Mouse (Mus musculus) forebrain, embryonic 10.5 days (tissue): ENCODE data around the gene Mapkbp1. TPM values are rescaled to one million over a fixed set of nuclear protein-coding genes. Genes with fewer than 3 reads are reported as not detected.

Source experiments
- DNase-seq: peaks from one replicate; pipeline ENCODE4 v3.0.0-alpha.2; 2017; ENCODE audit warnings: low spot score; ENCODE audit errors: extremely low spot score
- H3K27ac ChIP-seq: fragments of 300-500 bp; sonication (generic); 2 replicates; pipeline ENCODE4 v1.5.1; 2016; ENCODE audit warnings: mild to moderate bottlenecking
- H3K27me3 ChIP-seq: fragments of 300-500 bp; sonication (generic); 2 replicates; pipeline ENCODE4 v1.6.1; 2016; ENCODE audit warnings: mild to moderate bottlenecking; ENCODE audit not compliant: poor library complexity, severe bottlenecking
- H3K36me3 ChIP-seq: fragments of 300-500 bp; sonication (generic); replicated peaks from 2 replicates; pipeline ENCODE4 v1.6.1; 2016; ENCODE audit warnings: mild to moderate bottlenecking, moderate library complexity
- H3K4me1 ChIP-seq: fragments of 300-500 bp; sonication (generic); 2 replicates; pipeline ENCODE4 v1.6.1; 2016
- H3K4me3 ChIP-seq: fragments of 300-500 bp; sonication (generic); 2 replicates; pipeline ENCODE4 v1.5.1; 2016; ENCODE audit warnings: mild to moderate bottlenecking, moderate library complexity
- H3K9me3 ChIP-seq: fragments of 300-500 bp; sonication (generic); 2 replicates; pipeline ENCODE4 v1.6.1; 2016; ENCODE audit warnings: mild to moderate bottlenecking, moderate library complexity
- WGBS: fragments of 180-500 bp; shearing (Covaris S2); methylation state at CpG from one replicate; pipeline ENCODE4 v1.1.7; 2016; 5-methylcytosine and 5-hydroxymethylcytosine counted together
- polyA plus RNA-seq: library from polyadenylated mRNA; unstranded; fragments of >200 nt; fragmentation: Nextera tagmentation; extraction: Ambion mirVana; gene quantifications from 2 replicates; pipeline ENCODE4 v1.2.1, GENCODE M21; 2016

Gene Mapkbp1
- polyA plus RNA-seq, 1 experiment from 2014 or later = 3.7 TPM

GRCm38 (mm10) chr2:120044676-120045075 is 72.2 kb downstream of the Mapkbp1 start:
- DNase-seq = no peak
- Histone ChIP-seq H3K4me1 (peaks cover 15% of the 10 kb centered on the region), H3K4me3 (no peak overlapping the region), H3K36me3 (peaks cover 30% of the 10 kb centered on the region), H3K27ac (no peak overlapping the region), H3K27me3 (no peaks in the 10 kb centered on the region), H3K9me3 (no peaks in the 10 kb centered on the region)
- 86% methylated on average over 3 of the region's 3 CpGs for WGBS

GRCm38 (mm10) chr2:120046486-120047310 is 74.2 kb downstream of the Mapkbp1 start:
- Histone ChIP-seq H3K27ac (0 out of 2 replicates have a peak overlapping the region, but pooled peaks have one; percentile 15), H3K27me3 (no peaks in the 10 kb centered on the region), H3K4me3 (no peak overlapping the region), H3K9me3 (no peaks in the 10 kb centered on the region), H3K36me3 (peaks cover 10% of the 10 kb centered on the region), H3K4me1 (peaks cover 15% of the 10 kb centered on the region)
- no peak for DNase-seq
- WGBS = 75% methylated on average over 14 of the region's 14 CpGs

GRCm38 (mm10) chr2:120048173-120048572 is 75.7 kb downstream of the Mapkbp1 start:
- no peaks in the 10 kb centered on the region for H3K27me3 ChIP-seq
- H3K4me1 ChIP-seq = peaks cover 15% of the 10 kb centered on the region
- WGBS = 79% methylated on average over 9 of the region's 9 CpGs
- no peak overlapping the region for H3K27ac ChIP-seq
- H3K9me3 ChIP-seq = no peaks in the 10 kb centered on the region
- H3K36me3 ChIP-seq = no peaks in the 10 kb centered on the region
- no peak overlapping the region for H3K4me3 ChIP-seq
- no peak for DNase-seq

- DNase-seq = peak; percentile 26
- peaks cover 7% of the 10 kb centered on the region for H3K4me1 ChIP-seq
- H3K4me3 ChIP-seq = no peak overlapping the region
- H3K9me3 ChIP-seq = no peaks in the 10 kb centered on the region
- no peaks in the 10 kb centered on the region for H3K36me3 ChIP-seq
- no peaks in the 10 kb centered on the region for H3K27me3 ChIP-seq
- no peak overlapping the region for H3K27ac ChIP-seq
- 58% methylated on average over 10 of the region's 10 CpGs for WGBS
Measured at GRCm38 (mm10) chr2:120049632-120050274, 77.3 kb downstream of the Mapkbp1 start.

DNA sequence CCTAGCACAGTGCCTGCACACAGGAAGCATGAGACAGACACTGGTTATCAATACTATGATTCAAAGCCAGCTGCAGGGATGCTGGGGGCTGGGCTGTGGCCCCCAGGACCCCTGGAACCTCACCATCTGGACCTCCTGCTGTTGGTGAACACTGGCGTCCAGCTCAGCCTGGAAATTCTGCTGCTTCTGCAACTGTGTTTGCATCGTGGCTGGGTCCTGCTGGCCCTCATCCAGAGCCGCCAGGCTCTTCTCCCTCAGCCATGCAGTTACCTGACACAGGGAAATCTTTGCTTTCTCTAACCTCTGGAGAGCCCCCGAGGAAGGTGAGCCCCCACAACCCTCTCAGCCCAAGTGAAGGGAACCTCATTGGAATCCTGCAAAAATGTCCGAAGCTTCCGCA is 78.9 kb downstream of the Mapkbp1 start:
- no peaks in the 10 kb centered on the region for H3K27me3 ChIP-seq
- H3K4me3 ChIP-seq = no peak overlapping the region
- WGBS = 74% methylated on average over 6 of the region's 6 CpGs
- no peak for DNase-seq
- H3K9me3 ChIP-seq = no peaks in the 10 kb centered on the region
- H3K4me1 ChIP-seq = peaks cover under 1% of the 10 kb centered on the region; the same call in 1 of the 2 replicates
- H3K27ac ChIP-seq = no peak overlapping the region
- no peaks in the 10 kb centered on the region for H3K36me3 ChIP-seq

- no peak overlapping the region for H3K27ac ChIP-seq
- H3K9me3 ChIP-seq = no peaks in the 10 kb centered on the region
- H3K27me3 ChIP-seq = no peaks in the 10 kb centered on the region
- 91% methylated on average over 12 of the region's 12 CpGs for WGBS
- no peaks in the 10 kb centered on the region for H3K36me3 ChIP-seq
- peaks cover 8% of the 10 kb centered on the region for H3K4me1 ChIP-seq
- no peak overlapping the region for H3K4me3 ChIP-seq
- DNase-seq = no peak
Measured at GRCm38 (mm10) chr2:120054771-120055552, 82.5 kb downstream of the Mapkbp1 start.

- Histone ChIP-seq H3K27ac (no peak overlapping the region), H3K4me1 (peaks cover 18% of the 10 kb centered on the region), H3K9me3 (no peaks in the 10 kb centered on the region), H3K27me3 (no peaks in the 10 kb centered on the region), H3K4me3 (no peak overlapping the region), H3K36me3 (no peaks in the 10 kb centered on the region)
- no peak for DNase-seq
- WGBS = 89% methylated on average over 10 of the region's 10 CpGs
Measured at GRCm38 (mm10) chr2:120055923-120056322, 83.4 kb downstream of the Mapkbp1 start.

DNA sequence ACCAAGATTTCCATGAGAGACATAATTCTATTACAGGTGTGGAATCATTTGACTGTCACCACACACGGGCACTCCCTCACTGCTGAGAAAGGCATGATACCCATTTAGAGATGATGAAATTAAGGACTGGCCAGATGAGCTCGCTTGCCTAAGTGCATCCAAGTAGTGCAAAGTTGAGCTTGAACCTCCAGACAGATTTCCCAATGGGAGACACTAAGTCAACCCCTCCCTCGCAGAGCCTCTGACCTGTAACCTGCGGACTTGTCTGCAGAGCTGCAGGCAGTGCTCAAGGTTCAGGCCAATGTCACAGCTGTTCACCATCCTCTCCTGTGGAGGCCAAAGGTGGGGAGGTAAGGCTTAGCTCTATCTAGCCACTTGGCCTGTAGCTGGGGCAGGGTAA is 86.3 kb downstream of the Mapkbp1 start:
- WGBS = 86% methylated on average over 4 of the region's 4 CpGs
- Histone ChIP-seq H3K36me3 (no peaks in the 10 kb centered on the region), H3K4me3 (no peak overlapping the region), H3K27ac (no peak overlapping the region), H3K4me1 (peaks cover 21% of the 10 kb centered on the region), H3K27me3 (no peaks in the 10 kb centered on the region), H3K9me3 (no peaks in the 10 kb centered on the region)
- DNase-seq = no peak

DNA sequence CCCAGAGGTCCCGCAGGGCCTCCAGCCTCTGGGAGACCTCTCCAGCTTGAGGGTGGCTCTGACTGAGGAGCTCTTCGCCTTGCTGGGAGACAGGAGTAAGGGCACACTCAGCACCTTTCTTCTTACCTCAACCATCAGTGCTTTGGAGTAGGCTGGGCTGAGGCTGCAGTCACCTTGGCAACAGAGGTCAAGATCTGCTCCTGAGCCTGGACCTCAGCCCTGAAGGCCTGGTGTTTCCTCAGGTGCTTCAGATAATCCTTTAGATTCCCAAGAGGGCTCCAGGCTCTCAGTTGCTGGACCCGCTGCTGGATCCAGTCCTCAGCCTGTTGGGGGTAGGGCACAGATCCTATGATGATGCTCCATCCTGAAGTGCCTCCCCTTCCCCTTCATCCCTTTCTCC is 87.0 kb downstream of the Mapkbp1 start:
- Histone ChIP-seq H3K4me1 (peaks cover 21% of the 10 kb centered on the region), H3K9me3 (no peaks in the 10 kb centered on the region), H3K27ac (no peak overlapping the region), H3K4me3 (no peak overlapping the region), H3K36me3 (no peaks in the 10 kb centered on the region), H3K27me3 (no peaks in the 10 kb centered on the region)
- DNase-seq = no peak
- WGBS = 78% methylated on average over 3 of the region's 3 CpGs

DNA sequence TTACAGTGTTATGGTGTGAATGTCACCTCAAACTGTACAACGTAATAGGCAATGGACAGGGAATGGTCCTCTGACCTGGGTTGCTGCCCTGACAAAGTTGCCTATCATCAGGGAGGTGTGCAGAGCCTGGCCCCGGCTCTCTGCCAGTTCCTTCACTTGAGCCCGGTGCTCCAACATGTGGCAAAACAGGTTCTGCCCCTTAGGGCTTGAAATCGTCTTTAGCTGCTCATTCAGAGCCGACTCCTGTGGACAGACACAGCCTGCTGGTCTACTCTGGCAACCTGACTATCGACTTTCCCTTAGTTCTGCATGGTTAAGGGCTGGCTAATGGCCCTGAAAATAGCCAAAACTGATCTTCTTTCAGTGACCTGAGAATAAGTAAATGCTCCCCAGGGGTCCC is 87.7 kb downstream of the Mapkbp1 start:
- H3K27ac ChIP-seq = no peak overlapping the region
- WGBS = 71% methylated on average over 6 of the region's 6 CpGs
- H3K9me3 ChIP-seq = no peaks in the 10 kb centered on the region
- no peaks in the 10 kb centered on the region for H3K36me3 ChIP-seq
- no peak for DNase-seq
- no peaks in the 10 kb centered on the region for H3K27me3 ChIP-seq
- no peak overlapping the region for H3K4me3 ChIP-seq
- H3K4me1 ChIP-seq = peaks cover 21% of the 10 kb centered on the region

DNA sequence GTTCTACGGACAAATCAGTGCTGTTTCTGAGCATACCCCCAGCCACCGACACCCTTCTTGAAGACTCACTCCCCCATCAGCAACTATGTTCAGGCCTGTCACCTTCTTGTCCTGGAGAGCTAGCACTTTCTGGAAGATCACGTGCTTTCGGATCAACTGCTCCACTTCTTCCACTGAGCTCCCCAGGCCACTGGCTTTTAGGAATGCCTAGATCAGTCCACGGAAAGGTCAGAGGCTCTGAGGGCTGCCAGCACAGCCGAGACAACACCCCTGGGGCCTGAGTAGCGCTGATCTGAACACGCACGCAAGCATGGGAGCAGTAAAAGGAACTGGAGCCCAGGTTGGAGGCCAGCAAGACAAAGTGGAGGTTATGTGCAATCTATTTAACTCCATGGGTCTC is 88.2 kb downstream of the Mapkbp1 start:
- no peak for DNase-seq
- no peak overlapping the region for H3K27ac ChIP-seq
- 77% methylated on average over 9 of the region's 9 CpGs for WGBS
- H3K4me1 ChIP-seq = peaks cover 21% of the 10 kb centered on the region
- H3K9me3 ChIP-seq = no peaks in the 10 kb centered on the region
- no peak overlapping the region for H3K4me3 ChIP-seq
- no peaks in the 10 kb centered on the region for H3K36me3 ChIP-seq
- no peaks in the 10 kb centered on the region for H3K27me3 ChIP-seq

DNA sequence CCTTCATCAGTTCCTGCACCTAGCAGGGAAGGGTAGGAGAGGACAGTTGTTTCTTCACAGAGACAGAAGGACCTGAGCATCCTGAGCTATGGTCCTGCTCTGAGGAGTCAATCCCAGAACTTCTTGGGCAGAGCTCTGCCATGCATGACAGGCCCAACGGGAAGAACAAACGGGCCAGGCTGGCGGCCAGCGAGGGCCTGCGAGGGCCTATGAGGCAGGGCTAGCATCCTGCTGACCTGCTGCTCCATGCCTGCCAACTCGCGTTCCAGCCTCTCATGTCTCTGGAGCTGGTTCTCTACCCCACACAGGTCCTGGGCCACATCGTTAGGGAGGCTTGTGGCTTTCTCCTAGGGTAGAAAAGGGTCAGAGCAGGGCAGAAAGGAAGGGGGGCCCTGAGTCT is 89.7 kb downstream of the Mapkbp1 start:
- H3K9me3 ChIP-seq = no peaks in the 10 kb centered on the region
- no peaks in the 10 kb centered on the region for H3K36me3 ChIP-seq
- H3K4me3 ChIP-seq = no peak overlapping the region
- H3K4me1 ChIP-seq = peaks cover 22% of the 10 kb centered on the region
- 90% methylated on average over 8 of the region's 8 CpGs for WGBS
- no peak overlapping the region for H3K27ac ChIP-seq
- no peaks in the 10 kb centered on the region for H3K27me3 ChIP-seq
- no peak for DNase-seq

DNA sequence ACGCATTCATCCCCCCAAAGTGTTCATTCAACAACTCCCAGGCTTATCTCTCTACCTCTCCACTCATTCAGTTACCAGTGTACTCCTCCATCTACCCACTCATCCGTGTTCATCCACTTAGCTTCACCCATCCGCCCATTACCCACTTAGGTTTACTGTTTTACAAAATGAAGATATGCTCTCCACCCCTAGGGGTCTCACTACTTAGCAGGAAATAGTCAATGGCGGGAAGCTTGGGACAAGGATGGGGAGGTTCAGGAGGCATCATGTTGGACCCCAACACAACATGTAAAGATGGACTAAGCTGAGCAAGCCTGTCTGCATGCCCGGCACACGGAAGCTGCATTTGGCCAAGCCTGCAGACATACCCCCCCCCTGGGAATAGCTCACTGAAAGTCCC is 92.1 kb downstream of the Mapkbp1 start:
- H3K4me1 ChIP-seq = peaks cover 33% of the 10 kb centered on the region
- peaks cover 3% of the 10 kb centered on the region for H3K27me3 ChIP-seq
- H3K36me3 ChIP-seq = no peaks in the 10 kb centered on the region
- no peak overlapping the region for H3K4me3 ChIP-seq
- DNase-seq = no peak
- H3K27ac ChIP-seq = no peak overlapping the region
- WGBS = 87% methylated on average over 6 of the region's 6 CpGs
- no peaks in the 10 kb centered on the region for H3K9me3 ChIP-seq
